Mouse (Mus musculus) testis, adult 2 months (tissue): ENCODE measurements around the gene Kank2.

Experiments used
- CTCF ChIP-seq: fragments of 200-500 bp; IDR thresholded peaks from 2 replicates; pipeline ENCODE4 v1.5.1; 2012; ENCODE audit warnings: low read depth, mild to moderate bottlenecking, inconsistent platforms, low read length, moderate library complexity; ENCODE audit not compliant: control insufficient read depth, insufficient read depth, insufficient replicate concordance
- POLR2A ChIP-seq: fragments of 200-500 bp; IDR thresholded peaks from 2 replicates; pipeline ENCODE4 v1.6.1; 2012; ENCODE audit warnings: low read depth, mild to moderate bottlenecking, inconsistent platforms, low read length, moderate library complexity; ENCODE audit not compliant: control insufficient read depth

- TF ChIP-seq CTCF, result no peak
- no peak for TF ChIP-seq POLR2A
These were observed 57.0 kb downstream of the Kank2 start for GRCm38 (mm10) chr9:21741514-21741913.
